Mouse (Mus musculus): Measurements from ENCODE around the gene Rreb1.

Gene Rreb1

DNA sequence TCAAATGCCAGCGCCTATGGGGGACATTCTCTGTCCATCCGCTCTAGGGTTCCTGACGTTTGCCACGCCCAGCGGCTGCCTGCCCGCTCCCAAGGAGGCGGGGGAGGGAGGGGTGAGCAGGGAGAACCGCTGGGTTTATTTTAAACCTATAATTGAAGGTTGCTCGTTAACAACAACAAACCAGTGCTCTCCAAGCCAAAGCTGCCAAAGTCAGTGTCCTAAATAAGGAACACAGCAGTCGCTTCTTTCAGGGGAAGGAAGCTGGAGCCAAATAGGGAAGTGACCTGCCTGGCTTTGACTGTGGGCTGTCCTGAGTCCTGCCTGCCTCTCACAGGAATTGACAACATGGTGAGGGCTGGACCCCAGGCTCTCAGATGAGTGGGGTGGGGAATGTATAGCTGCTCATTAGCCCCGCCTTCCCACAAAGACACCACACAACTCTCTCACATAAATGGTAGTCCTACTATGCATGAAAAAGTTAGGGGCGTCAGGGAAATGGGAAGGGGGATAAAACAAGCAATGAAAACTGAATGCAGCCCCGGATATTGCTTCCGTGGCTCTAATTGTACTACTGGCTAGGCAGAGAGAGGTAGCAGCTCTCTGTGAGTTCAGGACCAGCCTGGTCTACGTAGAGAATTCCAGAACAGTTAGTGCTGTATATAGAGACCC lies 181.2 kb downstream of the Rreb1 start:
- no peak for DNase-seq

DNA sequence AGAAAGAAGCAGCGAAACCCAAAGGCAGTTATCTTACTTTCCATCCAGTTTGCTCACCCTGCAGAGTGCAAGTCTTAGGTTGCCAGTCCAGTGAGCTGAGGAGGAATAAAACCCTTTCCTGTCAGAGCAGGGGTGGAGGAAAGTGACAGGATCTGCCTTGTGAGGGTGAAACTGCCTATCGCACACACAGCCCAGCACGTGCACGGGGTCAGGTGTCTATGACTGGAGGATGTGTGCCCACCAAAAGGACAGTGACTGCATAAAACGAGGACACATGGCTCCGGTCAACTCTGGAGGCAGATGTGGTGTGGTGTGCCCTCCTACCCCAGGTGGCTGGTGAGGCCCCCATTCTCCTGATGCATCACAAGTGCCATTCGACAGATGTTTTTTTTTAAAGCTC lies 181.7 kb downstream of the Rreb1 start:
- no peak for DNase-seq

DNA sequence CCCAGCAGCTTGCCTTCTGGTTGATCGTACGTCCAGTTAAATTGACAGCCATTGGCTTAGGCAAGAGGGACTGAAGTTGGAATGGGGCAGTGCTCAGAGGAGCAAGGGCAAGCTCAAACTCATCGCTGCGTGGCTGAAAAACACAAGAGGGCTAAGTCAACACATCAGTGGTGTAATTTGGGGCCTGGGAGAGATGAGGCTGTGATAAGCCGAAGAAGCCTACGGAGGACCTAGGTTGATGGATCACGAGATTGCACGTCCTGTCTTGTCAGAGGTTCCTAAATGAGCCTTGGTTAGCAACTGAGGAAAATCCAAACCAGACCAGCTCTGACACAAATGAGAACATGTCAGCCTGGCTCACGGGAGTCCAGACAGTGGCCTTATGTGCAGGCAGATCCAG lies 184.3 kb downstream of the Rreb1 start:
- no peak for DNase-seq

DNA sequence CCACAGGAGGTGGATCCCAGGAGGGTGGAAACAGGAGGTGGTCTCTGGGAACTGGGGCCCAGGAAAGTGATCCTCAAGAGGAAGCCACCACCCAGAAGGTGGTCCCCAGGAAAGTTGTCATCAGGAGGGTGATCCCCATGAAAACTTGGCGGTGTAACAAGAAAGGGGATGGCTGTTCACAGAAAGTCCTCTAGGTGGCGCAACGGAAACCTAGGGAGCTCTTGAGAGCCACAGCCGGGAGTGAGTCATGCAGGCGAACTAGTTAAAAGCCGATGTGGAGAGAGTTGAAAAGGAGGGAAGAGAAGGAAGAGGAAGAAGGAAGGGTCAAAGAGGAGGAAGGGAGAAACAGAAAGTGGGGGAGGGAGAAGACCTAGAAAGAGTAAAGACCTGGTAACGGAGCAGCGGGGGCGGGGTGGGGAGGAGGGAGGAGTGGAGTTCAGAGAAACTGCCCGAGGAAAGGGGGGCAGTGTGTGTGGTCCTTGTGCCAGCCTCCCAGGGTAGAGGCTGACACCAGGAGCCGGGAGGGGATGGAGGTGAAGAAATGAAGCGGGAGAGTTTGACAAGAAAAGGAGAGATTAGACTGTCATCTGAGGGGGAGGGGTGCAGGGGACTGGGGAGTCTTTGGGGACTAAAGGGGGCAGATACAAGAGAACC lies 185.3 kb downstream of the Rreb1 start:
- peak; percentile 63 for DNase-seq

DNA sequence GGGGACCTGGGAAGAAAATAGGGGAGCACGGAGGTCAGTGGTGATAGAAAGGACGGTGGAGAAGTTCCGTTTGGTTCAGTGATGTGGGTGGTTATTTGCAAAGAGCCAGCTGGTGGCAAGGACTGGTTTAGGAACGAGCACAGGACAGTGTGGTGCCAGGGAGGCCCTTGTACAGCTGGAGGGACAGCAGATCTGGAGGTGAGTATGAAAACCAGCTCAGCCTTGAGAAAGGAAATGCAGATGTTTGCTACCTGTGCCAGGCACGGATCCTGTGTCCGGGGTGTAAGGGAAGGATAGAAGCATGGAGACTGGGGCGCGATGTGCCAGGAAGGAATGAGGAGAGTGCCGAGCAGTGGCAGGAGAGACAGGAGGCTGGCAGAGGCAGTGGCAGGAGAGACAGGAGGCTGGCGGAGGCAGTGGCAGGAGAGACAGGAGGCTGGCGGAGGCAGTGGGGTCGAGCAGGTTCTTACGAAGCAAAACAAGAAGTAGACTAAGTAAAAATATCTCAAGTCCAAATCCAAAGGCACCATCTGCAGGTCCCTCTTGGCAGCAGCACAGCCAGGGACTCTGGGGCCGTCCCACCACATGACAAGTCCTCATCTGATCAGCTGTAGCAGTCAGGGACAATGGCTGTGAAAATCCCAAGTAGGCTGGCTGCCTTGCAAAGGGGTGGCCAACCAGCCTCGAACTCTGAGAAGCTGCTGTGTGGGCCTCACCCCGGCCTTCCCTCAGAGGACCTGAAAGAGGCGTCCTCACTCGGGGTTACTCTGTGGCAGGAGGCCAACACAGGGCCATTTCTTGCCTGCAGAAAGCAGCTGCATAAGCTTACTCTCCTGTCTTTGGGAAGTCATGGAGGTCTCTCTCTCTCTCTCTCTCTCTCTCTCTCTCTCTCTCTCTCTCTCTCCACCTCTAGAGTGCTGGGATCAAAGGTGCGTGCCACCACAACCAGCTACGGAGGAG lies 186.2 kb downstream of the Rreb1 start:
- DNase-seq: no peak

DNA sequence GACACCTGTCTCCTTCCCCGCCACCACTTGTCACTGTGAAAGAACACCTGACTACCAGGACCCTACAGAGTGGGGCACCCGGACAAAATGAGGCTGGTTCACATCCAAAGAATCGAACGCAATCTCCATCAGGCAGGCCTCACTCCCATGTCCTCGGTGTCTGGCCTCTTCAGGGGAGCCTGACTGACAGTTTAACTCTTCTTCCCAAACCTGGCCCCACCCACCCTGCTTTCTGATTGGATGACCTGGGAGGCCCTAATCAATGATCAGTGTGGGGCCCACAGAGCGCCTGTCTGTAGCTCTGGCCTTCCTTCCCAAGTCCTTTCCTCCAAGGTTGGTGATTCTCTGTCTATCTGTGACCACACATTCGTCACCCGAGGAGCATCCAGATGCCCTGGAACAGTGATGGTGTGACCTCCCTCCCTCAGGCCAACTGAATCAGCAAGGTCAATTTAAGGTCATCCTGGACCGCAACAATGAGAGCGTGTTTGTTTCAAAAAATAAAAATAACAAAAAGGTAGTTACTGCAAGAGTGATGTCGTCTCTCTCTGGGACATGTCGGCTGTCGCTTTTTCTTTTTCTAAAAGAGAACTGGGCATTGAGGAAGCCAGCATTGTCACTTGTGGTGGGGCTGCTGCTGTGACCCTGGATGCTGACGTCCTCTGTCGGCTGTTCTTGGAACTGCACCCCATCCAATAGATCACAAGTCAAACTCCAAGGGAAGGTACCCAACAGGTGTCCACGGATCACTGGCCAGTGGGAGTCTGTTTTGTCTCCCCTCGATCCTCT lies 187.1 kb downstream of the Rreb1 start:
- no peak for DNase-seq

DNA sequence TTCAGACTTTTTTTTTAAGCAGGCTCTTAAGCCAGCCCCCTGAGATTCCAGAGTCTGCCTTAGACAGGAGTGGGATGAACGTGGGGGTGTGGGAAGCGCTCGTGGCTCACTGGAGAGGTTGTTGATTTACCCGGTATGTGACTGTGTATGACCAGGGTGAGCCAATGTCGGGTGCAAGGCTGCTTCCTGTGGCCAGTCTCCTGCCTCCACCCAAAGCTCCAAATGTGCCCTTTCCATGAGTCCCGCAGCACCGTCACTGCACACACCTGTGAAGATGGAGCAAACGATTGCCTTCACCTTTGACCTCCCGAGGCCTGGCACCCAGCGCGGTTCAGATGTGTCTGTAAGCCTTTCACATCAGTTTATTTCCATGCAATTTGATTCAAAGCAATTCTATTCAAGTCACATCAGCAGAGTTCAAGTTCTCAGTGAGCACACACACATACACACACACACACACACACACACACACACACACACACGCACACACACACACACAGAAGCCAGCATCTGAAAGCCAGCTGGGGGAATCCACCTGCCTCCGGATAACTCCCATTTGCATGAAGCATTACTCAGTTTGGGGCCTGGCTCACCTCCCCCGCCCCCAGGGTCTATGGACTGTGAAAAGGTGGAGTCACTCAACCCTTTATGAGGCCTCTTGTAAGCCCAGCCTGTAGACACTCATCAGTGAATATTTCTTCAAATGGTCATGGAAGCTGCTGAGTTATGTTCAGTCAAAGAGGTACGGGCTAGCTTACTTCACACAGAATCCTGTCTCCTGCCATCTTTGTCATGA lies 188.3 kb downstream of the Rreb1 start:
- no peak for DNase-seq

DNA sequence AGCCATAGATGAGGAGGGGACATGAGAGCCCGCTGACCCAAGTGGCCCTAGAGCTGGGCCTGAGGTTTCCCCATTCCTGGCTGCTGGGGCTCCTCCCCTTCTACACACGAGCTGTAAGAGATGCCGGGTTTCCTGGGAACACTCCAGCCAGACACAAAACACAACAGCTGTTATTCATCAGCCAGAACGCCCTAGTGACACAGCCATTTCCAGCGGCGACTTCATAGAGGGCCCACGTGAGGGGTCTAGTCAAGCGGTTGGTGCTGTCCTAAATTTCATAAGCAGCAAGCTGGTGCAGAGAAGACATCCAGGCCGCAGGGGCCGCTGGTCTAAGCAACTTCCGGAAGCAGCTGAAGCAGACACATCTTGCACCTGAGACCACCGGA lies 188.8 kb downstream of the Rreb1 start:
- peak; percentile 50 for DNase-seq

DNA sequence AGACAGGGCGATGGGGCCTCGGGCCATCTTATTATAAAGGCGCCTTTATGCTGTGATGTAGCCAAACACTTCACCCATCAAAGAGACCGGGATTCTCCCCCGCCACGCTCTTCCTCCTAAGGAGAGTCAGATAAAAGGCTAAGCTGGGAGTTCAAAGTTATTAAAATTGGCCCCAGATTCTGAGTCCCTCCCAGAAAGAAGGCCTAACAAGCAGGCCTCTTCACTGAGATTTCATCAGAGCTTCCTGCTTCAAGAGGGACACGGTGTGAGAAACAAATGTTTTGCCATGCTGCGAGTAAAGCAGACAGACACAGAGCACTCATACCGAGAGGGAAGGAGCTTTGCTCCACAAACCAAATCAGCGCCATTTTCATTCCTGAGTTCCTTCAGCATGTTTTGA lies 189.4 kb downstream of the Rreb1 start:
- no peak for DNase-seq

DNA sequence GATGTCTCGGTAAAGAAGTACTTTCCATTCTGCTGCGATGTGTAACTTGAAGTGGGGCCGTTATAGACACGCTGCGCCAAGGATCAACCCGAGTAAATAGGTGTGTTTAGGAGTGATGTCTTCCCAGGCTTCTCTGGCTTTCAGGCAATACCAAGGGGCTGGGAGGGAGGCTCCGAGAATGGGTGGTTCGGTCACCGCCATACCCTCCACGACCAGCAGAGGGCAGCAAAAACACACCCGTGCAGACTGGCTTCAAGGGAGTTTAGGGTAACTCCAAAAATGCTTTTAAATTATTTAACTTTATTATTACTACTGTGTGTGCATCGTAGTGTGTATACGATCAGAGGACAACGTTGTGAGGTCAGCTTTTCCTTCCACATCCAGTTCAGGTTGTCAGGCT lies 191.1 kb downstream of the Rreb1 start:
- peak; percentile 70 for DNase-seq

DNA sequence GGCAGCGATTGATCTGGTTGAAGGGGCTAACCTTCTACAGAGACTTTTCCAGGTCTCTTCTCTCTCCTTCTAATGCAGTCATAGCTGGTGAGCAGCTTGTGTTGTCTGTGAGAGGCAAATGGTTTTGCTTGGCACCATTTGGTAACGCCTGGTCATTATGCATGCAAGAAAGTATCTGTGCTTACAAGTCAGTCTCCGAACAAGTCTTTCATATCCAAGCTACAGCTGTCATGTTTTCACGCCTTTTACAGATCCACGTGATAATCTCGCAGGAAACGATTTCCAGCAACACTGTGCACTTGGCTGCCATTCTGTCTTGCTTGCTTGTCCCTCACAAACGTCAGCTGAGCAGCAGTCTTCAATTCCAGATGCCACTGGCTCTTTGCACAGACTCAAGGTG lies 191.8 kb downstream of the Rreb1 start:
- no peak for DNase-seq

DNA sequence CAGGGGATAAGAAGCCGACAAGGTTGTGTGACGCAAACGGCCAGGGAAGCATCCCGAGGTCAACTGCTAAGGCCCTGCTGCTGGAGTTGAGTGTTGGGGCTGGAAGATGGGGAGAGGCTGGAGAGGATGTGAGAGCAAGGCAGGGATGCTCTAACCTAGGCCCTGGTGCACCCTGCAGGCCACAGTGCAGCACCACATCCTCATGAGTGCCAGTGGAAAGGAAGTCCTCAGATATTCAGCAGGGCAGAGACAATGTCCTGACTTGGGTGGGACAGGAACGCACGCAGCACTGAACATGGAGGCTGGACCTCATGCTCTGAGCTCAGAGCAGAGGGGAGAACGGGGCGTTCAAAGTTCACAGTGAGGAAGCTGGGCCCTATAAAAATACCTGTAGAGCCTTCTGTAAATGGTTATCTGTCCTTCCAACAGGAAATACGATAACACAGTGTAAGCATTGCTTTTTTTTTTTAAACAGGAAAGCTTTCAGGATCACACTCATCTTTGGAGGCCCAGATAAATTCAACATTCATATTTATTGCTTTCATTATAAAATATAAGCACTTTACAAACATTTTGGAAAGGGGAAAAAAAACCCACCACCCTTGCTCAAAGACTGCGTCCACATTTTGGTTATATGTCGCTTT lies 192.8 kb downstream of the Rreb1 start:
- DNase-seq: no peak

DNA sequence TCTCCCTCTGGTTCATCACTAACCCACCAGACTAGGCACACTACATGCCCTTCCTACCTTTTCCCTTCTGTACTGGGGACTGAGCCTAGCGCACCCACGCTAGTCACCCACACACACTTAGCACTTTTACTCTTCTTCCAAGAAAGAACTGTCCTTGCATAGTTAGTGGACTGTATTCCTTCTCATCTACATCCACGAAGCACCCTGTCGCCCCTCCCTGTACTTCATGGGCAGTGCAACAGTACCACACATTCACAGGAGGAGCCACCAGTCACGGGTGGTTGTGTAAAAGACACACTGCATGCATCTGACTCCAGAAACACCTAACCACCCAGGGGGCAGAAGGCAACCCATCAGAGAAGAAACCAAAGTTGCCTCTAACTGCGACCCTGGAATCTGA lies 195.8 kb downstream of the Rreb1 start:
- DNase-seq: no peak

DNA sequence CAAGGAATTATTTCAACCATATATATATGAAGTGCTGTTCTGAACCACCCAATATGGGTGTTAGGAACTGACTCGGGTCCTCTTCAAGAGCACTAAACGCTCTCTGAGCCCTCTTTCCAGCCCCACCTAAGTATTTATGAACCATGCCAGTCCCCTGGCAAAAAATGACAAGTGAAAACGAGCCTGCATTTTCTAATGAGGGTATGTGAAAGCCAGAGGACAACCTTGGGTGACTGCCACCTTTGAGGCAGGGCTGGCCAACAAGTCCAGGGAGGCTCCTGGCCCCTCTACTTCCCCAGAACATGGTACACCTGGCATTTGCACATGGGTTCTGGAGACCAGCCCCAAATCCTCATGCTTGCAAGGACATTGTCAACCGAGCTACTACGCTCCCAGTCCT lies 196.5 kb downstream of the Rreb1 start:
- DNase-seq: no peak

DNA sequence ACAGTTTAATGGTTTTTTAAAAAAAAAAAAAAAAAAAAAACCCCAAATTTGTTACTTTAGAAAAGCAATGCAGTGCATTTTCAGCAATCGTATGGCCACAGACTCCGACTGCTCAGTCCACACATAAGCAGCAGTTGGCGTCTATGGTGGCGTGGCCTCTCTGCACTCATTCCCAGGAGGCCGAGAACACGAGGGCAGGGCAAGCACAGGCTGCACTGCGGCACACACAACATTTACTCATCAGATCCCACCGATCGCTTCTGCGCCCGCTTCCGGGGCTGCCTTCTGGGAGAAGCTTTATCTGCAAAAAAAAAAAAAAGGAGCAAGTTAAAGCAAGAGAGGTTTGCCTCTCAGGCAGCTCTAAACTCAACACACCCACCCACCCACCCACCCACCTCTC lies 201.3 kb downstream of the Rreb1 start:
- no peak for DNase-seq

DNA sequence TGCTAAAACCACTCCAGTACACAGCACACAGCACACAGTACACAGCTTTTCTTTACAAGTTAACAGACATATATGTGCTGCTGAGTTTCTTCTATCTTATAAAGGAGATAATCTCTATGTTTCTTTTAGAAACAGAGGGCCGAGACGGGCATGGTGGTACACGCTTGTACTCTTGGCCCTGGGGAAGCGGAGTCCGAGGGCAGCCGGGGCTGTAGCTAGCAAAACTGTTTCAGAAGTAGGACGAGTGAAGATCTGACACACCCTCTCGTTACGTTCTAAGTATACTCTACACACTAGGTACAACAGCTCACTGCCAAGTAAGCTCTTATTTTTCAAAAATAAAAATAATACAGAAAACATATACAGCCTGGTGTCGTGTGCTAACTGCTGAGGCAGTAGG lies 202.1 kb downstream of the Rreb1 start:
- DNase-seq: no peak

DNA sequence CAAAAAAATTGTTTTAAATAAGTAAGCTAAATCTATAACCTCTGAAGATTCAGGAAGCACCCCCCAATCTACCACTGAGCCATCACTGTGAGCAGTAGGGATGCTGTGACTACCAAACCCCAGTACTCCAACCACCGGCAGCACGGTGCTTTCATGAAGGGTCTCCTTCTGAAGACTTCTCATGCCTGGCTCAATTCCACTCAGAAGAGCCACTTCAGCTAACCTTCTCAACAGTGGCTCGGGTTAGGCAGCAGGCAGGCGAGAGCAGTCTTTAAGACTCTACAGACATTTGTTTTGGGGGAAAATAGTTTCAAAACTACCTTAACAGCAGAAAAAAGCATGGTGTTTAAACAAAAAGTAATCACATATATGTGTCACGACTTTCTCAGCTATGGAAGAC lies 202.9 kb downstream of the Rreb1 start:
- no peak for DNase-seq

DNA sequence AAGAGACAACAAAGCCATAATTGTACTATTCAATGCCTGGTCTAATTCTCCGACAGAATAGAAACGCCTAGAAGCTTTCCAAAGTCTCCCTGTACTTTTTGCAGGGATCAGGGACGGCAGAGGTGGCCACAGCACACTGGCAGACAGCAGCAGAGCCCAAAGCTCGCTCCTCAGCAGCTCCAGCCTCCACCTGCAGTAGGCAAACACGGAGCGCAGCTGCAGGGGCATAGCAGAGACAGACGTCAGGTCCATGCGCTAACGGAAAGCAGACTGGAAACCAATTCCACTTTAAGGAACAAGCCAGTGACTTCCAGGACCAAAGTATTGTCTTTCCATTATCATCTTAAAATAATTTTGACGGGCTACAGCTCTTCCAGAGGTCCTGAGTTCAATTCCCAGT lies 208.0 kb downstream of the Rreb1 start:
- no peak for DNase-seq

DNA sequence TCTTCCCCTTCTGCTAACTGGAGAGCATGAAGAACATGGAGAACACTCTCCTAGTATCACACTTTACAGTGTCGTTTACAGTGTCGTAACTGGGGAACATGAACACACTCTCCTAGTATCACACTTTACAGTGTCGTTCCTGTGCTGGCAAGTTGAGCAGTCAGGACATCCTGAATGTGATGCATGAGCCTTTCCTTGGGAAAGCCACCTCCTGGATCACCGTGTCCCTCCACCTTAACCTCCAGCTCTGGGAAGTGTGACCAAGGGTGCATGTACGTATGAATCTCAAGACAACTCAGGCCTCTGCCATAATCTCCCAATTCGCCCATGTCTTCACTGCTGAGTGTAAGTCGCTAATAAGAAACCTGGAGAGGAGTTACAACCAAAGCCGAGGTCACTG lies 211.5 kb downstream of the Rreb1 start:
- no peak for DNase-seq

DNA sequence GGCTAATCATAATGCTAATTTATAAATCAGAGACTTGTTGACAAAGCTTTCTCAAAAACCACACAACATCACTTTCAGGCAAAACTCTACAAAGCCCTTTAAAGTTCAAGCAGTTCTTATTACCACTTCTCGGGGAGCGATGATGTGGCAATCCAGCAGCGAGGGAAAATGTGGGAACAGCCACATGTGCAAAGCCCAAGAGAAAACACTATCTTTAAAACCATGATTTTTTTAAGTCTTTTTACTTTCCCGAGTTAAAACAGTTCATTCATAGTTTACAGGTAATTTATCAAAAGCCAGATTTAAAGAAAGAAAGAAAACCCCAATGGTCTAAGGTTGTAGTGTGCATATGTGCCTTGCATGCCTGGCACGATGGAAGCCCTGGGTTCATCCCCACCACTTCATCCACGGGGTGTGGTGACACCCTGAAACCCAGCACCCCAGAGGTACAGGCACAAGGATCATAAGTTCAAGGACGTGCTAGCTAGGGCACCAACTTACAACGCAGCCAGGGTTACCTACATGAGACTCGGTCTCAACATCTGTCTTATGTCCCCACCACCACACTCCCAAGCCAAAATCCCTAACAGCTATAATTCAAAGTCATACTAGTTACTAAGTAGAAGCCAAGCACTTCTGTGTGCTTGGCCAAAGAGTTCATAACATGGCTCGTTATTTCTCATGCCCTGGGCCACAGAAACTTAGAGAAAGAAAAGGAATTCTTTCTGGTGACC lies 214.6 kb downstream of the Rreb1 start:
- DNase-seq: no peak

DNA sequence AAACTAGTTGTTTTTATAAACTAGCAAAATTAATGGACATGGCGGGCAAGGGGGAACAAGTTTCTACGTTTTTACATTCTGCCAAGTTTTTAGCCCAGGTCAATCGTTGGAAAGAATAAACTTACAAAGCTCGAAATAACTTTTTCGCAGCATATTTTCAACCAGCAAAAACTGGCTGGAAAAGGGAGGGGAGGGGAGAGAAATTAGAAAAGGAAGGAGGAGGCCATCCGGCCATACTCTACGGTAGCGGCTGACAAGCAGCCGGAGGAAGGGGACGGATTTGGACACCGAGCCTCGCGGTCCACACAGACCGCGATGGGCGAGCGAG lies 215.1 kb downstream of the Rreb1 start:
- no peak for DNase-seq

All from kidney, adult 11 months (tissue).